Mouse (Mus musculus) forebrain, embryonic 16.5 days (tissue): ENCODE measurements around the gene Nrxn1. TPM values are rescaled to one million over a fixed set of nuclear protein-coding genes. Genes with fewer than 3 reads are reported as not detected.

Experiments
- ATAC-seq: fragments of 200-750 bp; cut with Nextera tagmentation; 2 replicates; pipeline ENCODE4 v1.8.0; 2017; ENCODE audit warnings: mild to moderate bottlenecking, moderate library complexity
- H3K27ac ChIP-seq: fragments of 300-500 bp; sonication (generic); 2 replicates; pipeline ENCODE4 v1.5.1; 2014; ENCODE audit warnings: low read length, control low read depth
- H3K27me3 ChIP-seq: fragments of 300-500 bp; sonication (generic); replicated peaks from 2 replicates; pipeline ENCODE4 v1.6.1; 2014; ENCODE audit warnings: low read length; ENCODE audit not compliant: control insufficient read depth, insufficient read depth
- H3K36me3 ChIP-seq: fragments of 300-500 bp; sonication (generic); 2 replicates; pipeline ENCODE4 v1.6.1; 2014; ENCODE audit not compliant: control insufficient read depth, insufficient read depth
- H3K4me1 ChIP-seq: fragments of 300-500 bp; sonication (generic); replicated peaks from 2 replicates; pipeline ENCODE4 v1.6.1; 2014; ENCODE audit warnings: low read length; ENCODE audit not compliant: control insufficient read depth, insufficient read depth
- H3K4me2 ChIP-seq: fragments of 300-500 bp; sonication (generic); 2 replicates; pipeline ENCODE4 v1.6.1; 2014; ENCODE audit warnings: mild to moderate bottlenecking, low read length, control low read depth
- H3K4me3 ChIP-seq: fragments of 300-500 bp; sonication (generic); replicated peaks from 2 replicates; pipeline ENCODE4 v1.5.1; 2014; ENCODE audit warnings: mild to moderate bottlenecking, low read length, control low read depth
- H3K9ac ChIP-seq: fragments of 300-500 bp; sonication (generic); replicated peaks from 2 replicates; pipeline ENCODE4 v1.6.1; 2014; ENCODE audit warnings: low read depth, low read length, control low read depth
- H3K9me3 ChIP-seq: fragments of 300-500 bp; sonication (generic); 2 replicates; pipeline ENCODE4 v1.6.1; 2016; ENCODE audit warnings: low read length; ENCODE audit not compliant: control insufficient read depth
- WGBS: fragments of 180-500 bp; shearing (Covaris S2); extraction: QIAGEN DNeasy Blood & Tissue Kit; methylation state at CpG from one replicate; pipeline ENCODE4 v1.1.7; 2014; 5-methylcytosine and 5-hydroxymethylcytosine counted together
- polyA plus RNA-seq: library from polyadenylated mRNA; unstranded; fragments of >200 nt; fragmentation: Nextera tagmentation; extraction: Ambion mirVana; gene quantifications from 2 replicates; pipeline ENCODE4 v1.2.1, GENCODE M21; 2015

Nrxn1 gene
- polyA plus RNA-seq, 1 experiment from 2014 or later, result 198 TPM

GRCm38 (mm10) chr17:90627395-90627794 lies 465.5 kb downstream of the Nrxn1 start:
- no peak overlapping the region for H3K9ac ChIP-seq
- H3K27ac ChIP-seq, result no peak overlapping the region
- H3K4me2 ChIP-seq, result no peak overlapping the region
- WGBS, result 62% methylated on average over 3 of the region's 3 CpGs
- H3K4me1 ChIP-seq, result peaks cover 11% of the 10 kb centered on the region
- no peak overlapping the region for H3K4me3 ChIP-seq
- H3K9me3 ChIP-seq, result no peaks in the 10 kb centered on the region
- no peak for ATAC-seq
- H3K27me3 ChIP-seq, result no peaks in the 10 kb centered on the region
- H3K36me3 ChIP-seq, result no peaks in the 10 kb centered on the region

- no peak overlapping the region for H3K9ac ChIP-seq
- no peaks in the 10 kb centered on the region for H3K36me3 ChIP-seq
- no peaks in the 10 kb centered on the region for H3K27me3 ChIP-seq
- H3K4me1 ChIP-seq, result peaks cover 9% of the 10 kb centered on the region
- peak; percentile 56 for ATAC-seq
- H3K4me3 ChIP-seq, result no peak overlapping the region
- no peaks in the 10 kb centered on the region for H3K9me3 ChIP-seq
- WGBS, result 6% methylated on average over 1 of the region's 1 CpGs
- H3K27ac ChIP-seq, result no peak overlapping the region
- no peak overlapping the region for H3K4me2 ChIP-seq
These were observed 468.1 kb downstream of the Nrxn1 start for GRCm38 (mm10) chr17:90624591-90625266.

- Histone ChIP-seq H3K9ac (no peak overlapping the region), H3K4me1 (no peaks in the 10 kb centered on the region), H3K27ac (no peak overlapping the region), H3K4me2 (no peak overlapping the region), H3K9me3 (no peaks in the 10 kb centered on the region), H3K4me3 (no peak overlapping the region), H3K27me3 (no peaks in the 10 kb centered on the region), H3K36me3 (no peaks in the 10 kb centered on the region)
- ATAC-seq, result no peak
- WGBS, result 81% methylated on average over 4 of the region's 4 CpGs
These were observed 471.0 kb downstream of the Nrxn1 start for GRCm38 (mm10) chr17:90621828-90622227.

GRCm38 (mm10) chr17:90615019-90615418 lies 477.9 kb downstream of the Nrxn1 start:
- H3K9ac ChIP-seq, result no peak overlapping the region
- H3K27me3 ChIP-seq, result no peaks in the 10 kb centered on the region
- no peak overlapping the region for H3K4me3 ChIP-seq
- H3K27ac ChIP-seq, result no peak overlapping the region
- no peak overlapping the region for H3K4me2 ChIP-seq
- no peaks in the 10 kb centered on the region for H3K9me3 ChIP-seq
- no peaks in the 10 kb centered on the region for H3K36me3 ChIP-seq
- peak; percentile 74 for ATAC-seq
- no peaks in the 10 kb centered on the region for H3K4me1 ChIP-seq
- 77% methylated on average over 3 of the region's 3 CpGs for WGBS

GRCm38 (mm10) chr17:90607427-90607806 lies 485.5 kb downstream of the Nrxn1 start:
- Histone ChIP-seq H3K4me1 (no peaks in the 10 kb centered on the region), H3K9me3 (no peaks in the 10 kb centered on the region), H3K9ac (no peak overlapping the region), H3K4me2 (no peak overlapping the region), H3K36me3 (no peaks in the 10 kb centered on the region), H3K27ac (no peak overlapping the region), H3K27me3 (no peaks in the 10 kb centered on the region), H3K4me3 (no peak overlapping the region)
- ATAC-seq, result no peak

GRCm38 (mm10) chr17:90606718-90607426 lies 486.0 kb downstream of the Nrxn1 start:
- no peaks in the 10 kb centered on the region for H3K36me3 ChIP-seq
- ATAC-seq, result peak; percentile 69
- no peaks in the 10 kb centered on the region for H3K27me3 ChIP-seq
- no peak overlapping the region for H3K27ac ChIP-seq
- H3K4me3 ChIP-seq, result no peak overlapping the region
- 87% methylated on average over 4 of the region's 4 CpGs for WGBS
- no peaks in the 10 kb centered on the region for H3K9me3 ChIP-seq
- no peak overlapping the region for H3K9ac ChIP-seq
- H3K4me2 ChIP-seq, result no peak overlapping the region
- H3K4me1 ChIP-seq, result no peaks in the 10 kb centered on the region

GRCm38 (mm10) chr17:90599570-90600524 lies 493.0 kb downstream of the Nrxn1 start:
- 73% methylated on average over 9 of the region's 9 CpGs for WGBS
- no peak for ATAC-seq

GRCm38 (mm10) chr17:90594798-90595533 lies 497.9 kb downstream of the Nrxn1 start:
- H3K36me3 ChIP-seq, result no peaks in the 10 kb centered on the region
- no peak overlapping the region for H3K9ac ChIP-seq
- no peak; the same call in 1 of the 2 replicates for ATAC-seq
- H3K27me3 ChIP-seq, result no peaks in the 10 kb centered on the region
- no peaks in the 10 kb centered on the region for H3K4me1 ChIP-seq
- no peak overlapping the region for H3K4me3 ChIP-seq
- H3K27ac ChIP-seq, result no peak overlapping the region
- 18% methylated on average over 9 of the region's 9 CpGs for WGBS
- H3K9me3 ChIP-seq, result no peaks in the 10 kb centered on the region
- no peak overlapping the region for H3K4me2 ChIP-seq

More at GRCm38 (mm10) chr17:90599570-90600524, 493.0 kb downstream of the Nrxn1 start:
- Histone ChIP-seq H3K9me3 (no peaks in the 10 kb centered on the region), H3K36me3 (no peaks in the 10 kb centered on the region), H3K4me2 (no peak overlapping the region), H3K27me3 (no peaks in the 10 kb centered on the region), H3K9ac (no peak overlapping the region), H3K27ac (no peak overlapping the region), H3K4me1 (no peaks in the 10 kb centered on the region), H3K4me3 (no peak overlapping the region)
